Mouse (Mus musculus) kidney, adult 2 months (tissue): ENCODE measurements around the gene Sult2b1.
A peak's percentile ranks its signal among the peaks of the same experiment; 100 is the strongest.

ENCODE experiments used
- CTCF ChIP-seq: fragments of 200-500 bp; conservative IDR thresholded peaks from 2 replicates; pipeline ENCODE4 v1.5.1; 2011; ENCODE audit warnings: low read depth, mild to moderate bottlenecking, control low read depth, low read length, moderate library complexity, mixed read lengths; ENCODE audit not compliant: insufficient read depth, insufficient read length
- POLR2A ChIP-seq: fragments of 200-500 bp; IDR thresholded peaks from one replicate; pipeline ENCODE4 v1.6.1; 2011; ENCODE audit warnings: low read depth, low read length, control low read depth

- TF ChIP-seq CTCF = no peak
- TF ChIP-seq POLR2A = peak; percentile 62
These were observed 69.3 kb downstream of the Sult2b1 start, which contains the start of gene Rpl18 for GRCm38 (mm10) chr7:45715090-45715708.
